Mouse (Mus musculus) embryonic stem cell, embryonic (primary cell): ENCODE measurements around the gene Mthfd1l.

Experiments used
- CTCF ChIA-PET, 4 experiments: fragments of 300-600 bp in 2 of 4; fragments of 350-600 bp in 2 of 4; sonication (Branson Sonifier 250); formaldehyde crosslinking; loops; one replicate each; lab custom pipeline; 2022; ENCODE audit warnings: inconsistent platforms in 2 of 4; lab: Charles Lee
- POLR2A ChIA-PET, 4 experiments: fragments of 300-600 bp in 2 of 4; fragments of 350-600 bp in 2 of 4; sonication (Branson Sonifier 250); formaldehyde crosslinking; loops; one replicate each; lab custom pipeline; 2022; ENCODE audit warnings: antibody characterized with exemption in 4 of 4, inconsistent platforms in 1 of 4; lab: Charles Lee

The Mthfd1l gene

GRCm38 (mm10) chr10:4200546-4201104 lies 227.7 kb downstream of the Mthfd1l start:
- ChIA-PET POLR2A (interaction anchor here in 1 of 4 experiments (0.6 kb wide), 1 partner anchor 43 kb away, joined by 3 read pairs; no protein-coding TSS in a partner anchor), CTCF (interaction anchor here in 1 of 4 experiments (1.2 kb wide), 1 partner anchor 10 kb away, joined by 5 read pairs; no protein-coding TSS in a partner anchor)

DNA sequence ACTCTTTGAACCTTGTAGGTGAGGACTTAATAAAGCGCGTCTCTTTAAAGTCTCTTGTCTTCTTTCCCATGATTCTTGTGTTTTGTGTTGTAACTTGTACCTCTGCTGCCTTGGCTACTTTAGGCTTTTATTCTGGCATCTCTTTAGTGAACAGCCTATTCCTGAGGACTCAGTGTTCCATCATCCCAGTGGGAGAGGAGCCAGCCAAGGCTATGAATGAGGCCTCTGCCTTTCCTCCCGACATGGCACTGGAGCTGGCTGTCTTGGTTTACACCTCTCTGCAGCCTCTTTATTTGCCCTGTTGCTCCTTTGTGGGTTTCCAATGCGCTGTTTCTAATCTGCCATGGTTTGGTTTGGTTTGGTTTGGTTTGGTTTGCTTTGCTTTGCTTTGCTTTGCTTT lies 228.2 kb downstream of the Mthfd1l start:
- CTCF ChIA-PET: interaction anchor here in 1 of 4 experiments (1.2 kb wide), 1 partner anchor 11 kb away, joined by 5 read pairs; no protein-coding TSS in a partner anchor
- POLR2A ChIA-PET: interaction anchor here in 2 of 4 experiments (0.6 to 0.9 kb wide), 2 partner anchors 42 to 140 kb away, joined by 3 read pairs; no protein-coding TSS in a partner anchor

GRCm38 (mm10) chr10:4203651-4204050 lies 230.7 kb downstream of the Mthfd1l start:
- ChIA-PET CTCF (interaction anchor here in 2 of 4 experiments (0.7 to 1.0 kb wide), 3 partner anchors 36 to 190 kb away, joined by 4 to 6 read pairs (median 6); no protein-coding TSS in a partner anchor), POLR2A (interaction anchor here in 2 of 4 experiments (1.0 to 1.4 kb wide), 2 partner anchors 31 to 58 kb away, joined by 3 read pairs; no protein-coding TSS in a partner anchor)

DNA sequence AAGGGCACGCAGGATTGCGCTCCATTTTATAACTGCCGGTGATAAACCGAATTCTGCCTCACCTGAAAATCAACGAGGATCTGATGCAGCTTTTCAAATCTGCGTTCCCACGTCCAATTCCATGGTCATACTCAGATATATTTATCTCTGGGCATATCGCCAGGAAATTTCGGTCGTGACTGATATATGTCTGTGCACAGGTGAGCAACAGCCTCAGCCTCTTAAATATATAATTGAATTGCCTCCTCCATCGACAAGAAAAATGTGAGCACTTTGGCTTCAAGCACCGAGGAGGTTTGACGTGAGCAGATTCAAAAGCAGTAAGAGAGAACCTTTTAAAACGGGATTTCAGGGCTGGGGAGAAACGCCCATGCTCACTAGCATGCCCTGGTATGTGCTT lies 236.1 kb downstream of the Mthfd1l start:
- ChIA-PET POLR2A (interaction anchor here in 2 of 4 experiments (1.6 kb wide), 2 partner anchors 34 to 76 kb away, joined by 3 to 5 read pairs; no protein-coding TSS in a partner anchor), CTCF (no interaction called here)

- ChIA-PET POLR2A (interaction anchor here in 3 of 4 experiments (0.6 to 2.8 kb wide), 17 partner anchors 22 to 124 kb away, joined by 3 to 12 read pairs (median 4); partner anchors contain the start of gene Akap12 (in 2 of the 3)), CTCF (interaction anchor here in 2 of 4 experiments (0.5 to 0.7 kb wide), 2 partner anchors 19 to 44 kb away, joined by 3 read pairs; no protein-coding TSS in a partner anchor)
These were observed 237.6 kb downstream of the Mthfd1l start for GRCm38 (mm10) chr10:4210313-4211066.

GRCm38 (mm10) chr10:4211067-4211447 lies 238.1 kb downstream of the Mthfd1l start:
- POLR2A ChIA-PET: interaction anchor here in 2 of 4 experiments (0.9 to 2.8 kb wide), 11 partner anchors 21 to 114 kb away, joined by 3 to 12 read pairs (median 4); partner anchors contain the start of gene Akap12 (in 2 of the 2)
- CTCF ChIA-PET: no interaction called here
